Mouse (Mus musculus) E14TG2a.4 (cell line): ENCODE data around the gene Pax3.

ENCODE experiments used
- CTCF ChIP-seq: conservative IDR thresholded peaks from 2 replicates; pipeline ENCODE4 v1.5.1; 2014; ENCODE audit warnings: low read length
- POU5F1 ChIP-seq: IDR thresholded peaks from 2 replicates; pipeline ENCODE4 v1.6.1; 2014; ENCODE audit warnings: low read length, borderline replicate concordance

GRCm38 (mm10) chr1:78198319-78198940 lies 1.5 kb upstream of the Pax3 start:
- TF ChIP-seq CTCF (no peak), POU5F1 (no peak)
